Mouse (Mus musculus): ENCODE results near the gene E030018B13Rik. TPM values are rescaled to one million over a fixed set of nuclear protein-coding genes. Genes with fewer than 3 reads are reported as not detected.

E030018B13Rik gene
- total RNA-seq (2021) = not detected

GRCm38 (mm10) chr7:63916268-63916907, at the start of gene E030018B13Rik:
TSS of gene E030018B13Rik (plus strand) at chr7:63916857.
- DNase-seq = no peak
- intact Hi-C loops (cut with DNase I) = no loop called here

GRCm38 (mm10) chr7:63868356-63868918, 48.2 kb upstream of the E030018B13Rik start:
- DNase-seq = no peak
- intact Hi-C loops (cut with DNase I) = no loop called here

- DNase-seq = no peak
- intact Hi-C loops (cut with DNase I) = no loop called here
These were observed 45.0 kb upstream of the E030018B13Rik start for GRCm38 (mm10) chr7:63871698-63872097.

- DNase-seq = no peak
- intact Hi-C loops (cut with DNase I) = no loop called here
These were observed 42.8 kb upstream of the E030018B13Rik start for GRCm38 (mm10) chr7:63873880-63874279.

- intact Hi-C loops (cut with DNase I) = no loop called here
- no peak for DNase-seq
These were observed 41.0 kb upstream of the E030018B13Rik start for GRCm38 (mm10) chr7:63875686-63876085.

GRCm38 (mm10) chr7:63876640-63877039, 40.0 kb upstream of the E030018B13Rik start:
- intact Hi-C loops (cut with DNase I) = no loop called here
- no peak for DNase-seq

GRCm38 (mm10) chr7:63877610-63878009, 39.0 kb upstream of the E030018B13Rik start:
- intact Hi-C loops (cut with DNase I) = no loop called here
- no peak for DNase-seq

GRCm38 (mm10) chr7:63879583-63879982, 37.1 kb upstream of the E030018B13Rik start:
- intact Hi-C loops (cut with DNase I) = no loop called here
- DNase-seq = peak; percentile 46

GRCm38 (mm10) chr7:63882739-63883138, 33.9 kb upstream of the E030018B13Rik start:
- intact Hi-C loops (cut with DNase I) = no loop called here
- peak; percentile 52 for DNase-seq

- intact Hi-C loops (cut with DNase I) = no loop called here
- DNase-seq = no peak
These were observed 31.6 kb upstream of the E030018B13Rik start for GRCm38 (mm10) chr7:63885025-63885424.

- intact Hi-C loops (cut with DNase I) = no loop called here
- no peak for DNase-seq
These were observed 29.6 kb upstream of the E030018B13Rik start for GRCm38 (mm10) chr7:63887034-63887551.

GRCm38 (mm10) chr7:63887602-63888123, 29.0 kb upstream of the E030018B13Rik start:
- no peak for DNase-seq
- intact Hi-C loops (cut with DNase I) = no loop called here

GRCm38 (mm10) chr7:63888674-63889073, 28.0 kb upstream of the E030018B13Rik start:
- intact Hi-C loops (cut with DNase I) = no loop called here
- DNase-seq = no peak

- no peak for DNase-seq
- intact Hi-C loops (cut with DNase I) = no loop called here
These were observed 27.3 kb upstream of the E030018B13Rik start for GRCm38 (mm10) chr7:63889116-63889975.

- intact Hi-C loops (cut with DNase I) = no loop called here
- DNase-seq = peak; percentile 38
These were observed 25.1 kb upstream of the E030018B13Rik start for GRCm38 (mm10) chr7:63891488-63892075.

- DNase-seq = no peak
- intact Hi-C loops (cut with DNase I) = no loop called here
These were observed 23.5 kb upstream of the E030018B13Rik start for GRCm38 (mm10) chr7:63893201-63893600.

GRCm38 (mm10) chr7:63893729-63894128, 22.9 kb upstream of the E030018B13Rik start:
- intact Hi-C loops (cut with DNase I) = no loop called here
- DNase-seq = no peak

- no peak for DNase-seq
- intact Hi-C loops (cut with DNase I) = no loop called here
These were observed 22.0 kb upstream of the E030018B13Rik start for GRCm38 (mm10) chr7:63894662-63895061.

- intact Hi-C loops (cut with DNase I) = no loop called here
- DNase-seq = no peak
These were observed 21.4 kb upstream of the E030018B13Rik start for GRCm38 (mm10) chr7:63895223-63895622.

- intact Hi-C loops (cut with DNase I) = no loop called here
- no peak for DNase-seq
These were observed 20.2 kb upstream of the E030018B13Rik start for GRCm38 (mm10) chr7:63896276-63896967.
